Mouse (Mus musculus): ENCODE results near the gene D430019H16Rik. TPM values are rescaled to one million over a fixed set of nuclear protein-coding genes. Genes with fewer than 3 reads are reported as not detected.

The D430019H16Rik gene
- polyA plus RNA-seq (2014; fragmentation: Illumina TruSeq; extraction: RNeasy Lipid Tissue Mini Kit (QIAGEN cat#74804); ENCODE audit: low read depth, low replicate concordance): 5.9 TPM

DNA sequence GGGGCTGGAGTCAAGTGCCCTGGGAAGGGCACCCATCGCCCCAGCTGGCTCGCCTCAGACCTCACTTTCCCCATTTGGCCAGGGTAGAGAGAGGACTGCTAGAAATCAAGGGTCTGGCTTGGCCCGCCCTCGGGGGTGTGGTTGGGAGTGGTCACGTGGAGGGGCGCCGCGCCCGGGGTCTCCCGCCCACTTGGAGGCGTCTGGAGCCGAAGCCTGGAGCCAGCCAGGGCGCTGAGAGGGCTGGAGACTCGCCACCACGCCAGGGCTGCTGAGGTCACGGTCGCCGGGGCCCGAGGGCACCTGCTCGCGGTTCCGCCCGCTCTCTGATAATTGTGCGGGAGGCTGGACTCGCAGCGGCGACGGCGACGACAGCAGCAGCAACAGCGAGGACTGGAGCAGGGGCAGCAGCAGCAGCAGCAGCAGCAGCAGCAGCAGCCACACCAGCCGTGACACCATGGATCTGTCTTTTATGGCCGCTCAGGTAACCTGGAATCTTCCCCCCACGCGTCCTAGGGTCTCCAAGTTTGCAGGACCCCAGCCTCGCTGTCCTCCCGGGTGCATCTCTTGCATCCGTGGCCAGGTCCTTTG, at the start of gene D430019H16Rik:
TSS of gene D430019H16Rik (plus strand) at position 187 of the 588 bp plus-strand sequence.

Other genes with a start within 250 kb of the D430019H16Rik start
- not detected for gene Tcl1, start 231.1 kb upstream of the D430019H16Rik start, polyA plus RNA-seq (2014; fragmentation: Illumina TruSeq; extraction: RNeasy Lipid Tissue Mini Kit (QIAGEN cat#74804); ENCODE audit: low read depth, low replicate concordance)
- 0.35 TPM for gene Tunar, start 120.0 kb upstream of the D430019H16Rik start, polyA plus RNA-seq (2014; fragmentation: Illumina TruSeq; extraction: RNeasy Lipid Tissue Mini Kit (QIAGEN cat#74804); ENCODE audit: low read depth, low replicate concordance)
- 7.9 TPM for gene Bdkrb2, start 109.4 kb downstream of the D430019H16Rik start, polyA plus RNA-seq (2014; fragmentation: Illumina TruSeq; extraction: RNeasy Lipid Tissue Mini Kit (QIAGEN cat#74804); ENCODE audit: low read depth, low replicate concordance)
- not detected for gene Bdkrb1, start 149.2 kb downstream of the D430019H16Rik start, polyA plus RNA-seq (2014; fragmentation: Illumina TruSeq; extraction: RNeasy Lipid Tissue Mini Kit (QIAGEN cat#74804); ENCODE audit: low read depth, low replicate concordance)
- gene Gskip, start 231.0 kb downstream of the D430019H16Rik start, polyA plus RNA-seq (2014; fragmentation: Illumina TruSeq; extraction: RNeasy Lipid Tissue Mini Kit (QIAGEN cat#74804); ENCODE audit: low read depth, low replicate concordance): 36.3 TPM
- gene Atg2b, start 231.4 kb downstream of the D430019H16Rik start, polyA plus RNA-seq (2014; fragmentation: Illumina TruSeq; extraction: RNeasy Lipid Tissue Mini Kit (QIAGEN cat#74804); ENCODE audit: low read depth, low replicate concordance): 14.6 TPM

Data from adrenal gland, adult 10 weeks (tissue).